Mouse (Mus musculus) frontal cortex, adult 2 months (tissue): ENCODE measurements around the gene Acaca. TPM values are rescaled to one million over a fixed set of nuclear protein-coding genes. Genes with fewer than 3 reads are reported as not detected.

Experiments
- DNase-seq, 2 experiments: peaks; one replicate each; pipeline ENCODE4 v3.0.0; 2022; ENCODE audit warnings: low spot score in 1 of 2; ENCODE audit errors: extremely low spot score in 1 of 2
- polyA plus RNA-seq: library from polyadenylated mRNA; depleted of rRNA; stranded (reverse); fragments of >200 nt; gene quantifications from 2 replicates; pipeline ENCODE4 v1.2.3, GENCODE M21; 2012

The Acaca gene
- polyA plus RNA-seq, 1 experiment: 26.9 TPM

- no peak for DNase-seq
These were observed 76.3 kb downstream of the Acaca start for GRCm38 (mm10) chr11:84205776-84206175.

DNA sequence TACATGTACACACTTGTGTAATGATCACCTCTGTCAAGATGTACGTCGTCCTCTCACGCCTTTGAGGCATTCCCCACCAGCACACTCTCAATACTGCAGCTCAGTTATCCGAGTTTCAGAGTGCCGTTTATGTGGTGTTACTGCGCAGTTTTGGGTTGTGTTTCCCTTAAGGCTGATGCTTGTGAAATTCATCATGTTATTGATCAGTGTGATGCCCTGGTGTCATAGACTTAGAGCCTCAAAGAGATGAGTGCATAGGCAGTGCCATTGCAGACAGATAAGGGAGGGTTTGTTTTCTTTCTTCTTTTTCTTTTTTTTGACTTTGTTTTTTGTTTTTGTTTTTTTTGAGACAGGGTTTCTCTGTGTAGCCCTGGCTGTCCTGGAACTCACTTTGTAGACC, 81.4 kb downstream of the Acaca start:
- no peak for DNase-seq

- no peak for DNase-seq
These were observed 89.5 kb downstream of the Acaca start for GRCm38 (mm10) chr11:84218951-84219350.

DNA sequence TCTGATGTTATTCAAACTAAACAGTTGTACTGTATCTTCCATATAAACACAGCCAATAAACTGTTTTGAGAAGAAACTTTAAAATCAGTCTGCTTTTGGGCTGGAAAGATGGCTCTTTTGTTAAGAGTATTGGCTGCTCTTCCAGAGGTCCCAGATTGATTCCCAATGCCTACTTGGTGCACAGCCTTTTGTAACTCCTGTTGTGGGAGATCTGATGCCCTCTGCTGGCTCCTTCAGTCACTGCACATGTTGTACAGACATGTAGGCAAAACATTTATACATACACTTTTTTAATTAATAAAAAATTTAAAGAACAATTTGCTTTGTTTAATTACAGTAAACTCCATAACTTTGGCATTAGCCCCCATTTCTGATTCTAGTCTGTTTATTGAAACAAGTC, 114.1 kb downstream of the Acaca start:
- peak; percentile 18 to 64 for DNase-seq

GRCm38 (mm10) chr11:84247370-84247769, 117.9 kb downstream of the Acaca start:
- DNase-seq: no peak

GRCm38 (mm10) chr11:84251170-84251569, 121.7 kb downstream of the Acaca start:
- DNase-seq: no peak

DNA sequence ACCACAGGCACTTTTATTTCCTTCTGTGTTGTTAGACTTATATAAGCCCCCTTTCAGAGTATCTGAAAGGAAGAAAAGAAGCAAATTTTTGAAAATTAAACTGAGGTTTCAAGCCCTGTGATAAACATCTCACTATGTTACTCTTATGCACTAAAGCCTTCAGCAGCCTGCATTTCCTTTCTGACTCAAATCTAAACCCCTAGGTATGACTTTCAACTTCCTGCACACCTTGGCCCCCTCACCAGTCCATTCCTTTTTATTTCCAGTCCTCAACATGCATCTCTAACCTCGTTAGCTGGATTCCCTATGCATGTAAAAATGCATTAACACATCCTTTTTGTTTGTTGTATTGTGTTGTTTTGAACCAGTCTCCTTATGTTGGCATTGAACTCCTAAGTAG, 123.0 kb downstream of the Acaca start:
- no peak for DNase-seq

GRCm38 (mm10) chr11:84255879-84256278, 126.4 kb downstream of the Acaca start:
- DNase-seq: no peak

DNA sequence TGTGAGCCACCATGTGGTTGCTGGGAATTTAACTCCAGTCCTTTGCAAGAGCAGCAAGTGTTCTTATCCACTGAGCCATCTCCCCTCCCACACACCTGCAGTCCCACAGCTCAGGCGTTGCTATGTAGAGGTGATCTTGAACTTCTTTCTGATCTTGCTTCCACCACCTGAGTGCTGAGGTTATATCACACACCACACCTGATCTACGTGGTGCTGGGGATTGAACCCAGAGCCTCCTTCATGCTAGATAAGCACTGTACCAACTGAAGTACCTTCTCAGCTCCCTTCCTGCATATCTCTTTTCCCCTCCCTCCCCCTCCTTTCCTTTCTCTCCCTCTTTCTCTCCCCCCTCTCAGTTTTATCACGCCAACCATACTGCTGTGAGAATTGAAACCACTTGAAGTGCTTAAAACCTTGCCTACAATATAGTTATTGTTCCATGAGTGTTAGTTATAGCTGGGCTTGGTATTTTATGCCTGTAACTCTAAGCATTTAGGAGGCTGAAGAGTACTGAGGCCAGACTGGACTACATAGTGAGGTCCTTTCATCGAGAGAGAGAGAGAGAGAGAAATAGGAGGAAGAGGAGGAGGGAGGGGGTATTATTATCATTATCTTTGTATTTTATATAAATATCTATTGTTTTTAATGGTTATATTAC, 128.7 kb downstream of the Acaca start:
- DNase-seq: no peak

DNA sequence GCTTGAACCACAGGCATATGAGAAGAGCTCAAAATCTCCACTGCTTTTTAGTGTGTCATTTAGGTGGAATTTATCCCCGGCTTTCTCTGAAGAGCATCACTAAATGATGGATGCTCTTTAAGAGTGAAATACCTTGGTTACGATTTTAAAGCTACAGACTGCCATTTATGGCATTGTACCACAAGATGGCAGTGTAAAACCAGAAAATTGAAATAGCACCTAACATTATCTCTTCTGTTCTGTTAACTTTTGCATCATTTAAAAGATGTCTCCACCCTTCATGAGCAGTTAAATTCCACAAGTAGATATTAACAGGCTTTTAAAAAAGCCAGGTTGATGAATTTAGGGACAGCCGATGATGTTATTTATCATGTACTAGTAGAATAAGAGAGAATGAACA, 135.0 kb downstream of the Acaca start:
- DNase-seq: peak in 1 of 2 experiments; percentile 73

GRCm38 (mm10) chr11:84268068-84268467, 138.6 kb downstream of the Acaca start:
- DNase-seq: no peak

DNA sequence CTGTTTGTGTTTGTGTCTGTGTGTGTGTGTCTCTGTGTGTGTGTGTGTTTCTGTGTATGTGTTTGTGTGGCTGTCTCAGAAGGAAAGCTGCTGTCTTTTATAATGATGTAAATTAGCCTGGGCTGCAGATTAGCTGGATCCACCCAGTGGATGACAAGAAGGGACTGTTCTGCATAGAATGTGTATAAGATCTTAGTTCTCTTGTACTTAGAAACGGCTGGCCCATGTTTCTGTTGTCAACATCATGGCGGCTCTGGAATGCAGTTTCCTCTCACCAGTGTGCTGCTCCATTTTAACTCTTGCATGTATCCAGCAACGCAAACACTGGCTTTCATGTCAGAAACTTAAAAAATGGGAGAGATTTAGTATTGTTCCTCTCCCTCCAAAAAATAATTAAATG, 141.0 kb downstream of the Acaca start:
- DNase-seq: no peak

GRCm38 (mm10) chr11:84271948-84272347, 142.5 kb downstream of the Acaca start:
- DNase-seq: no peak

GRCm38 (mm10) chr11:84272574-84272973, 143.1 kb downstream of the Acaca start:
- DNase-seq: no peak

DNA sequence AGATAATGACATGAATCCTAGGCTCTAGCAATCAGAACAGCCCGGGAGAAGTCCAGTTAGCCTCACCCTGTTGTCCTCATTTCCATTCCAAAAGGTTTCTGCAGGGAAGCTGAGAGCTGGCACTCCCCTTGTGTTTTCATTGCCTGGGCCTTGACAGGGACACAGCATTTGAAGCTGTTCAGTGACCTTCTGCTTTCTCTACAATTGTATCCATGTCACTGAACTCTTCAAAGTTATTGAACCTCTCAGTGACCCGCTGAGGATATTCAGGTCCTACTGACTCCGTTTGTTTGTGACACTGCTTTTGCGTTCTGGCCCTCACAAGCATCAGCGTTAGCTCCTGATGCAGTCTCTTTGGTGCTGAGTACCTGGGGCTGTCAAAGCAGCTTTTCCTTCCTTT, 147.5 kb downstream of the Acaca start:
- DNase-seq: no peak

GRCm38 (mm10) chr11:84281280-84281679, 151.8 kb downstream of the Acaca start:
- DNase-seq: peak in 1 of 2 experiments; percentile 60

- no peak for DNase-seq
These were observed 153.7 kb downstream of the Acaca start for GRCm38 (mm10) chr11:84282944-84283703.

GRCm38 (mm10) chr11:84290781-84291180, 161.3 kb downstream of the Acaca start:
- no peak for DNase-seq

GRCm38 (mm10) chr11:84292532-84292931, 163.1 kb downstream of the Acaca start:
- DNase-seq: no peak

DNA sequence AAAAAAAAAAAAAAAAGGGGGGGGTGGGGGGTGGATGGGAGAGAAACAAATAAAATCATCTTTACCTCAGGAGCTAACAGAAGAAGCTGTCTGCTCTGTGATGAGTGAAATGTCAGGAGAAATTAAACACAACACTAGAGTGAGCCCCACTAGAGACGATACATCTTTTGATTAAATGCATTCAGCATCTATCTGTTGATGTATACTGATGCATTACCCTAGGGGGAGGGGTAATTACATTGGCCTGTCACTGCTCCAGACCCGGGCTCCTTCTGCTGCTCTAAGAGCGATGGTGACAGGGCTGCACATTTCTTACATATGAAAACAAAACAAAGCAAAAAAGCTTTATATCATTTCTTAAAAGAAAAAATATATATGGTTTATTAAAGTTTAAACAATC, 163.8 kb downstream of the Acaca start:
- no peak for DNase-seq

DNA sequence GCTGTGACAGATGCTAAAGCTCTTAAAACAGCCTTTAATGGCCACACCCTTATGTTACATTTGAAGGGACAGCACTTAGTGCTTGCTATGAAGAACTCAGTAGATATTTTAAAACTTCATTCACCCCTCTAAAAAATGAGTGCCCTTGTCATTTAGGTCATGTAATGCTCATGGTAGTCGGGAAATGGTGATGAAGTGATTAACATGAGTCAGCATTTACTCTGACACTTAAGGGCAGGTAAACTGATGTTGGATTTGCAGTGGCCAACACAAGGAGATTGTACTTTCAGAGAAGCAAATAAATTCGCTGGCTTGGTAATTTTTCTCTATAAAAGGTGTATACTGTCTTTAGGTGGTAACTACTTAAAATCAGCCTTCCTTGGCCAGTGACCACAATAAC, 166.9 kb downstream of the Acaca start:
- DNase-seq: no peak

- DNase-seq: no peak
These were observed 176.0 kb downstream of the Acaca start for GRCm38 (mm10) chr11:84305474-84305873.
